Mouse (Mus musculus) midbrain, embryonic 12.5 days (tissue): ENCODE measurements around the gene Casp7. TPM values are rescaled to one million over a fixed set of nuclear protein-coding genes. Genes with fewer than 3 reads are reported as not detected.

Experiments used
- ATAC-seq: fragments of 200-750 bp; cut with Nextera tagmentation; 2 replicates; pipeline ENCODE4 v1.8.0; 2017; ENCODE audit warnings: low read depth, moderate TSS enrichment, moderate library complexity; ENCODE audit not compliant: low FRiP score
- H3K27ac ChIP-seq: fragments of 300-500 bp; sonication (generic); replicated peaks from 2 replicates; pipeline ENCODE4 v1.5.1; 2016; ENCODE audit warnings: mild to moderate bottlenecking
- H3K27me3 ChIP-seq: fragments of 300-500 bp; sonication (generic); 2 replicates; pipeline ENCODE4 v1.6.1; 2016; ENCODE audit warnings: mild to moderate bottlenecking
- H3K36me3 ChIP-seq: fragments of 300-500 bp; sonication (generic); 2 replicates; pipeline ENCODE4 v1.6.1; 2016
- H3K4me1 ChIP-seq: fragments of 300-500 bp; sonication (generic); 2 replicates; pipeline ENCODE4 v1.6.1; 2016
- H3K4me2 ChIP-seq: fragments of 300-500 bp; sonication (generic); replicated peaks from 2 replicates; pipeline ENCODE4 v1.6.1; 2016; ENCODE audit warnings: mild to moderate bottlenecking, moderate library complexity
- H3K4me3 ChIP-seq: fragments of 300-500 bp; sonication (generic); 2 replicates; pipeline ENCODE4 v1.5.1; 2016; ENCODE audit warnings: mild to moderate bottlenecking
- H3K9ac ChIP-seq: fragments of 300-500 bp; sonication (generic); replicated peaks from 2 replicates; pipeline ENCODE4 v1.6.1; 2016; ENCODE audit warnings: mild to moderate bottlenecking, moderate library complexity
- H3K9me3 ChIP-seq: fragments of 300-500 bp; sonication (generic); 2 replicates; pipeline ENCODE4 v1.6.1; 2016; ENCODE audit warnings: mild to moderate bottlenecking
- WGBS: fragments of 180-500 bp; shearing (Covaris S2); methylation state at CpG from one replicate; pipeline ENCODE4 v1.1.7; 2016; 5-methylcytosine and 5-hydroxymethylcytosine counted together
- polyA plus RNA-seq: library from polyadenylated mRNA; unstranded; fragments of >200 nt; fragmentation: Nextera tagmentation; extraction: Ambion mirVana; gene quantifications from 2 replicates; pipeline ENCODE4 v1.2.1, GENCODE M21; 2016

Casp7 gene
- polyA plus RNA-seq, 1 experiment from 2014 or later: 15.8 TPM

DNA sequence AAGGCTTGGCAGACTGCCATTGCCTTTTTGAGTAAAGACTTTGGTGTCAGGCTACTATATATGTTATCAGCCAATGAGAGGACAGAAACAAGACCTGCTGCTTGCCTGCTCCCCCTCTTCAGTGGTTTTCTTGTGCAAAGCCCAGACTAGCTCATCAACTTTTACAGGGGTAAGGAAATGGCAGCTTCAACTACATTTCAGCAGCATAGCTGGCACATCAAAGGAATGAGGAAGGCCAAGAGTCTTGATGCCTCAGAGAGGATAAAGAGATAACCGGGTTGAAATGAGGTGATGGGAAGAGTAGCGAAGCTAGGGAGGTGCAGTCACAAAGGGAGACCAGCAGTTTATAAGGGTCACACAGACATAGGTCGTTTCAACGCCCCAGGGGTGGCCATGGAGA is 60.6 kb downstream of the Casp7 start:
- Histone ChIP-seq H3K4me1 (0 out of 2 replicates have a peak, but pooled peaks cover 3% of the 10 kb centered on the region), H3K4me3 (no peak overlapping the region), H3K9ac (no peak overlapping the region), H3K27ac (no peak overlapping the region), H3K36me3 (no peaks in the 10 kb centered on the region), H3K4me2 (no peak overlapping the region), H3K9me3 (no peaks in the 10 kb centered on the region), H3K27me3 (peaks cover 4% of the 10 kb centered on the region; the same call in 1 of the 2 replicates)
- no peak for ATAC-seq
- WGBS: 85% methylated on average over 4 of the region's 4 CpGs

DNA sequence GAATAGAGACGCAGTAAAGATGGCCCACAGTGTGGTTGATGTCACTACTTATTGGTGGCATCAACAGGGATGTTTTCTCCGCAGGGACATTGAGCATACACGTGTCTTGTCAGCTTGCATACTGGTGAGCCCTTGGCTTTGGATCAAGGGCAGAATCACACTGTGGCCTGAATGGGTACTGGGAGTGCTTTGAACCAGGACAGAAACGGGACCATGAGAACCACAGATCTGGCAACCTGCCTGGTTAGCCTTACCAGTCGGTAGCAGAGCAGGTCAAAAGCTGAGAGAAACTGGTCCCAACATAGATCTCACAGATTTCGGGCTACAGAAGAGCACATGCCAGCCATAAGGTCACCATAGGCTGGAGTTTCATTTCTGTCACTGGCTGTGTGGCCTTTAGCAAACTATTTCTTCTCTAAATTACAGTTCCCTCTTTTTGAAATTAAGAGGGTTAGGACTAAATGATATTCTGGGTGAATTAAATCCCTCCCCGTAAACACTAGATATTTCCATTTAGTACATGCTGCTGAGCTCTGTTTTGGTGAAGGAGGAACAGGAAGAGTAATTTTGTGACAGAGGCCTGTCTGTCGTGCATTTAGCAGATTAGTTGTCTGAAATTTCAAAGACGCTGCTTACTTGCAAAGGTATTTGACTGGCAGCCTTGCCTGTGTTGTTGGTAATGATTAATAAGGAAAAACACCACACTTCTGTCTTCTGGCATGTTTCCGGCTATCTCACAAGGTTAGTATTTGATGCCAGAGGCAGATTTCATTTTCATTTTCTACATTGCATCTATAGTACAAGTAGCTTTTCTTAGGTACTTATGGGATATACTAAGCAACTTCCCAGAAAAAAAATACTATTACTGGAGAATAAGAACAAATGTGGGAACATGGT is 62.5 kb downstream of the Casp7 start:
- no peak overlapping the region for H3K27ac ChIP-seq
- H3K27me3 ChIP-seq: peaks cover 11% of the 10 kb centered on the region; the same call in 1 of the 2 replicates
- H3K9ac ChIP-seq: no peak overlapping the region
- no peak for ATAC-seq
- H3K4me1 ChIP-seq: 0 out of 2 replicates have a peak, but pooled peaks cover 3% of the 10 kb centered on the region
- no peaks in the 10 kb centered on the region for H3K9me3 ChIP-seq
- H3K4me2 ChIP-seq: no peak overlapping the region
- 85% methylated on average over 10 of the region's 10 CpGs for WGBS
- H3K36me3 ChIP-seq: no peaks in the 10 kb centered on the region
- no peak overlapping the region for H3K4me3 ChIP-seq

DNA sequence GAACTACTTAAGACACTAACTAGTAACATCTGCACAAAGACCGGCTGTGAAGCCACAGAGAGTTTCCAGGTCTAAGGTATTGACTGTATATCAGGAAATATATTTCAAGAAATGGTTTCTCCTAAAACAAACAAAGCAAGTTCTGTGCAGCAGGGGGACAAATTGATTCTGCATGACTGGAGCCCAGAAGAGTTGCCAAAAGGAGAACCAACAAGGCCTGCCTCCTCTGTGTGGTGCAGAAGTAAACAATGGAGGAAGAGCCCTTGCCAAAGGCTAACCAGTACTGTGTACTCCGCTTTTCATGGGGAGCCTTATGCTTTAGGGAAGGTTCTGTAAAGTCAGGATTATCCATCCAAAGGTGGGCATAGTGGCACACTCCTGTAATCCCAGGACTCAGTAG is 63.3 kb downstream of the Casp7 start:
- ATAC-seq: no peak
- no peaks in the 10 kb centered on the region for H3K9me3 ChIP-seq
- 84% methylated on average over 2 of the region's 2 CpGs for WGBS
- H3K4me2 ChIP-seq: no peak overlapping the region
- 0 out of 2 replicates have a peak, but pooled peaks cover 8% of the 10 kb centered on the region for H3K27me3 ChIP-seq
- no peak overlapping the region for H3K27ac ChIP-seq
- no peak overlapping the region for H3K4me3 ChIP-seq
- no peaks in the 10 kb centered on the region for H3K36me3 ChIP-seq
- H3K4me1 ChIP-seq: 0 out of 2 replicates have a peak, but pooled peaks cover 3% of the 10 kb centered on the region
- H3K9ac ChIP-seq: no peak overlapping the region

- 0 out of 2 replicates have a peak, but pooled peaks cover 3% of the 10 kb centered on the region for H3K4me1 ChIP-seq
- WGBS: 73% methylated on average over 10 of the region's 10 CpGs
- H3K9me3 ChIP-seq: no peaks in the 10 kb centered on the region
- H3K27me3 ChIP-seq: 0 out of 2 replicates have a peak, but pooled peaks cover 8% of the 10 kb centered on the region
- ATAC-seq: no peak
- H3K4me3 ChIP-seq: no peak within 1 kb of the TSS
- no peaks in the 10 kb centered on the region for H3K36me3 ChIP-seq
- no peak within 1 kb of the TSS for H3K4me2 ChIP-seq
- no peak within 1 kb of the TSS for H3K9ac ChIP-seq
- H3K27ac ChIP-seq: no peak within 1 kb of the TSS
Observed at GRCm38 (mm10) chr19:56461522-56462101, 64.7 kb downstream of the Casp7 start, which contains the start of gene Plekhs1. Gene Plekhs1 (plus strand): TSS chr19:56461640.

- 72% methylated on average over 4 of the region's 4 CpGs for WGBS
- H3K4me1 ChIP-seq: no peaks in the 10 kb centered on the region
- no peak for ATAC-seq
Observed at GRCm38 (mm10) chr19:56462786-56463185, 65.9 kb downstream of the Casp7 start.

GRCm38 (mm10) chr19:56466486-56466885 is 69.6 kb downstream of the Casp7 start:
- no peak overlapping the region for H3K4me3 ChIP-seq
- H3K36me3 ChIP-seq: no peaks in the 10 kb centered on the region
- H3K9ac ChIP-seq: no peak overlapping the region
- H3K27me3 ChIP-seq: 0 out of 2 replicates have a peak, but pooled peaks cover 8% of the 10 kb centered on the region
- 77% methylated on average over 8 of the region's 8 CpGs for WGBS
- 0 out of 2 replicates have a peak, but pooled peaks cover 4% of the 10 kb centered on the region for H3K4me1 ChIP-seq
- H3K9me3 ChIP-seq: no peaks in the 10 kb centered on the region
- ATAC-seq: no peak
- no peak overlapping the region for H3K4me2 ChIP-seq
- no peak overlapping the region for H3K27ac ChIP-seq

More at GRCm38 (mm10) chr19:56462786-56463185, 65.9 kb downstream of the Casp7 start:
- Histone ChIP-seq H3K4me2 (no peak overlapping the region), H3K27me3 (0 out of 2 replicates have a peak, but pooled peaks cover 8% of the 10 kb centered on the region), H3K4me3 (no peak overlapping the region), H3K27ac (no peak overlapping the region), H3K9me3 (no peaks in the 10 kb centered on the region), H3K36me3 (no peaks in the 10 kb centered on the region), H3K9ac (no peak overlapping the region)

DNA sequence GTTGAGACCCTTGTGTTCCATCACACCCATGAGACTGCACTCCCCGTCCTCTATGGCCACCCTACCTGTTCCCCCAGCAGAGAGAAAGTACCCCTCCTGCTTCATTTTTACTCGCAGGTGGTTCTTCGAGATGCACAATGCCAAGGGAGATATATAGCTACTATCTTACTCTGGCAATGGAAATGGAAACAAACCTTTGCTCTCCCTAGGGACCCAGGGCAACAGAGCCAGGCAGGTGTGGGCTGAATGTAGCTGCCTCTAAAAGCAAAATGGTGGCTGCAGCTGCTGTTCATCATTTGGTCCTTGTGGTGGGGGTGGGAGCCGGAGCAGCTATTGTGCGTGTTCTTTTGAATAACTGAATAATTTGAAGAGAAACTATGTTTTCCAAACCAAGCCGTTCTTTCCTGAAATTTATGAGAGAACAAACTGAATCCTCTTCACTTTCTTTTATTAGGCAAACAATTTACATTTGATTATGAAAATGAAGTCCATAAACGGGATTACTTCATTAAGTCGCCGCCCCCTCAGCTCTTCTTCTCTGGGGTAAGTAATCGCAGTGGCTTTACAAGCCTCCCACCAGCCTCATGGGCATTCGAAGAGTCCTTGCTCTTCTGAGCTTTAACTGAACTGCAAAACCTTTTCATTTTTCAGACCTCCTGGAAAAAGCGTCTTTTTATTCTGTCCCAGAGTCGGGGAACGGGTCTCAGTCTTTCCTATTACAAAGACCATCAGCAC is 73.5 kb downstream of the Casp7 start:
- no peak overlapping the region for H3K4me2 ChIP-seq
- peaks cover 27% of the 10 kb centered on the region for H3K4me1 ChIP-seq
- H3K9me3 ChIP-seq: no peaks in the 10 kb centered on the region
- H3K9ac ChIP-seq: no peak overlapping the region
- H3K27me3 ChIP-seq: no peaks in the 10 kb centered on the region
- H3K36me3 ChIP-seq: no peaks in the 10 kb centered on the region
- H3K27ac ChIP-seq: no peak overlapping the region
- 82% methylated on average over 14 of the region's 14 CpGs for WGBS
- ATAC-seq: no peak
- H3K4me3 ChIP-seq: no peak overlapping the region

- H3K4me3 ChIP-seq: no peak overlapping the region
- no peak overlapping the region for H3K9ac ChIP-seq
- H3K4me1 ChIP-seq: peaks cover 33% of the 10 kb centered on the region
- H3K36me3 ChIP-seq: no peaks in the 10 kb centered on the region
- no peak overlapping the region for H3K27ac ChIP-seq
- no peaks in the 10 kb centered on the region for H3K9me3 ChIP-seq
- no peak for ATAC-seq
- no peaks in the 10 kb centered on the region for H3K27me3 ChIP-seq
- H3K4me2 ChIP-seq: no peak overlapping the region
- 81% methylated on average over 10 of the region's 10 CpGs for WGBS
Observed at GRCm38 (mm10) chr19:56471934-56472333, 75.0 kb downstream of the Casp7 start.

GRCm38 (mm10) chr19:56474869-56475550 is 78.1 kb downstream of the Casp7 start:
- 0 out of 2 replicates have a peak overlapping the region, but pooled peaks have one; percentile 16 for H3K4me2 ChIP-seq
- no peaks in the 10 kb centered on the region for H3K36me3 ChIP-seq
- H3K27ac ChIP-seq: no peak overlapping the region
- H3K9ac ChIP-seq: no peak overlapping the region
- ATAC-seq: no peak
- H3K4me1 ChIP-seq: peaks cover 38% of the 10 kb centered on the region
- no peaks in the 10 kb centered on the region for H3K27me3 ChIP-seq
- H3K9me3 ChIP-seq: no peaks in the 10 kb centered on the region
- 63% methylated on average over 19 of the region's 19 CpGs for WGBS
- no peak overlapping the region for H3K4me3 ChIP-seq

- Histone ChIP-seq H3K4me2 (no peak overlapping the region), H3K9ac (no peak overlapping the region), H3K4me1 (peaks cover 34% of the 10 kb centered on the region), H3K4me3 (no peak overlapping the region), H3K9me3 (no peaks in the 10 kb centered on the region), H3K36me3 (no peaks in the 10 kb centered on the region), H3K27ac (no peak overlapping the region), H3K27me3 (no peaks in the 10 kb centered on the region)
- no peak for ATAC-seq
- WGBS: 33% methylated on average over 2 of the region's 2 CpGs
Observed at GRCm38 (mm10) chr19:56476546-56476945, 79.6 kb downstream of the Casp7 start.

- 90% methylated on average over 5 of the region's 5 CpGs for WGBS
- H3K4me3 ChIP-seq: no peak overlapping the region
- ATAC-seq: no peak
Observed at GRCm38 (mm10) chr19:56477253-56477652, 80.3 kb downstream of the Casp7 start.

More at GRCm38 (mm10) chr19:56477253-56477652, 80.3 kb downstream of the Casp7 start:
- no peak overlapping the region for H3K27ac ChIP-seq
- no peaks in the 10 kb centered on the region for H3K36me3 ChIP-seq
- H3K27me3 ChIP-seq: no peaks in the 10 kb centered on the region
- H3K9ac ChIP-seq: no peak overlapping the region
- H3K9me3 ChIP-seq: no peaks in the 10 kb centered on the region
- H3K4me2 ChIP-seq: no peak overlapping the region
- peaks cover 34% of the 10 kb centered on the region for H3K4me1 ChIP-seq
